Mouse (Mus musculus): ENCODE results near the gene Suv39h1. TPM values are rescaled to one million over a fixed set of nuclear protein-coding genes. Genes with fewer than 3 reads are reported as not detected.
"Not testable (repeated sequence)": the region's sequence is repeated elsewhere in the genome, so short reads cannot be mapped to it uniquely, and the experiment has no call there.

Gene Suv39h1
- polyA plus RNA-seq, 1 experiment, result 16.0 TPM

GRCm38 (mm10) chrX:8026811-8027210 lies 47.7 kb downstream of the Suv39h1 start:
- no peak for DNase-seq (ENCODE audit: low read depth)

- no peak for DNase-seq (ENCODE audit: low read depth)
Measured at GRCm38 (mm10) chrX:8024795-8025194, 49.8 kb downstream of the Suv39h1 start.

- no peak for DNase-seq (ENCODE audit: low read depth)
Measured at GRCm38 (mm10) chrX:8020111-8020778, 54.3 kb downstream of the Suv39h1 start.

- DNase-seq (ENCODE audit: low read depth), result no peak
Measured at GRCm38 (mm10) chrX:8018286-8018685, 56.3 kb downstream of the Suv39h1 start, which contains the start of gene Glod5. Gene Glod5 (minus strand): TSS chrX:8018492.

- no peak for DNase-seq (ENCODE audit: low read depth)
Measured at GRCm38 (mm10) chrX:8017142-8017541, 57.4 kb downstream of the Suv39h1 start.

GRCm38 (mm10) chrX:8015675-8016074 lies 58.9 kb downstream of the Suv39h1 start:
- not testable (repeated sequence) for DNase-seq (ENCODE audit: low read depth)

GRCm38 (mm10) chrX:8013569-8014314 lies 60.8 kb downstream of the Suv39h1 start:
- DNase-seq (ENCODE audit: low read depth), result no peak

- DNase-seq (ENCODE audit: low read depth), result no peak
Measured at GRCm38 (mm10) chrX:8013157-8013556, 61.4 kb downstream of the Suv39h1 start.

Other genes with a start within 250 kb of the Suv39h1 start
- 24.3 and 44.1 TPM in 2 replicates for gene Otud5, start 233.4 kb downstream of the Suv39h1 start, polyA plus RNA-seq (2012; rRNA removed)
- 18.2 and 21.4 TPM in 2 replicates for gene Pim2, start 196.5 kb downstream of the Suv39h1 start, polyA plus RNA-seq (2012; rRNA removed)
- gene Slc35a2, start 190.7 kb downstream of the Suv39h1 start, polyA plus RNA-seq (2012; rRNA removed), result 69.7 and 86.0 TPM in 2 replicates
- 49.8 and 52.7 TPM in 2 replicates for gene Pqbp1, start 175.5 kb downstream of the Suv39h1 start, polyA plus RNA-seq (2012; rRNA removed)
- gene Timm17b, start 175.4 kb downstream of the Suv39h1 start, polyA plus RNA-seq (2012; rRNA removed), result 32.4 and 38.3 TPM in 2 replicates
- not detected in 2 replicates for gene Gm10491, start 166.9 kb downstream of the Suv39h1 start, polyA plus RNA-seq (2012; rRNA removed)
- not detected in 2 replicates for gene Gm10490, start 165.2 kb downstream of the Suv39h1 start, polyA plus RNA-seq (2012; rRNA removed)
- 0.97 and 1.3 TPM in 2 replicates for gene Pcsk1n, start 154.9 kb downstream of the Suv39h1 start, polyA plus RNA-seq (2012; rRNA removed)
- 0.16 TPM in 1 of 2 replicates, not detected in the other for gene Eras, start 146.2 kb downstream of the Suv39h1 start, polyA plus RNA-seq (2012; rRNA removed)
- 179 and 264 TPM in 2 replicates for gene Hdac6, start 126.9 kb downstream of the Suv39h1 start, polyA plus RNA-seq (2012; rRNA removed)
- gene Gata1, start 96.7 kb downstream of the Suv39h1 start, polyA plus RNA-seq (2012; rRNA removed), result 0.13 and 0.16 TPM in 2 replicates
- 0.22 and 0.31 TPM in 2 replicates for gene Glod5, start 56.3 kb downstream of the Suv39h1 start, polyA plus RNA-seq (2012; rRNA removed)
- 7.8 and 9.5 TPM in 2 replicates for gene Was, start 15.7 kb upstream of the Suv39h1 start, polyA plus RNA-seq (2012; rRNA removed)
- gene Wdr13, start 58.1 kb upstream of the Suv39h1 start, polyA plus RNA-seq (2012; rRNA removed), result 93.8 and 104 TPM in 2 replicates
- gene Rbm3, start 71.1 kb upstream of the Suv39h1 start, polyA plus RNA-seq (2012; rRNA removed), result 134 and 160 TPM in 2 replicates
- 12.0 TPM in 2 replicates for gene Tbc1d25, start 101.4 kb upstream of the Suv39h1 start, polyA plus RNA-seq (2012; rRNA removed)
- 68.5 and 99.7 TPM in 2 replicates for gene Ebp, start 118.8 kb upstream of the Suv39h1 start, polyA plus RNA-seq (2012; rRNA removed)
- gene Porcn, start 131.8 kb upstream of the Suv39h1 start, polyA plus RNA-seq (2012; rRNA removed), result 32.0 and 33.2 TPM in 2 replicates
- 42.3 and 43.6 TPM in 2 replicates for gene Ftsj1, start 177.6 kb upstream of the Suv39h1 start, polyA plus RNA-seq (2012; rRNA removed)
- 2,149 and 4,709 TPM in 2 replicates for gene Slc38a5, start 196.4 kb upstream of the Suv39h1 start, polyA plus RNA-seq (2012; rRNA removed)

Measured in gonadal fat pad, adult 2 months (tissue).